ENCODE assay signal across 16 mouse cellular contexts in the genomic region with DNA sequence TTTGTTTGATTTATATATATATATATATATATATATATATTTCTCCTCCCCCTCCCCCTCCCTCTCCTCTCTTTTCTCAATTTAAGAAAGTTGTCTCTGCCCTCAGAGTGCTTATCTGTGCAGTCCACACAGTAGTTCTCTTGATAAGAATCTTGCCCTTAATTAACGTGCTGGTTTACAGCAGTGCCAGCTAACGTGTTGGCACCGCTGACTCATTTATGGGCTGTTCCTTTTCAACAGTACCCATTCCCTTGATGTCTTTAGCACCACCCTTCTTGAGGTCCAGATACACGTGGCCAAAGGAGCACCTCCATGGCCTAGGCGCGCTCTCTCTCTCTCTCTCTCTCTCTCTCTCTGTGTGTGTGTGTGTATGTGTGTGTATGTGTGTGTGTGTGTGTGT. TPM values are rescaled to one million over a fixed set of nuclear protein-coding genes. Genes with fewer than 3 reads are reported as not detected.
DNase-seq lines count a peak whose midpoint lies in the region; ATAC-seq and TF ChIP-seq lines count a peak whose summit lies in the region.
"Had no signal": no experiment of that assay in that cellular context is flagged by ENCODE, and none has a peak within 500 bp of the region (broad histone marks: within the 10 kb centered on the region; RNA-seq: fewer than 3 reads in every experiment).

No protein-coding gene starts in this region.

- ATAC-seq in CD4-positive, CD25-positive, alpha-beta regulatory T cell, adult 4 months: no peak
- peak; percentile 32 to 78; a peak in 3 of 4 replicates for ATAC-seq in hematopoietic stem cell, adult 5-6 weeks (replicated peaks in 1 of 2; ENCODE audit: insufficient read depth in 1 of 2, low FRiP score in 2 of 2, low TSS enrichment in 1 of 2, low read depth in 1 of 2, poor library complexity in 2 of 2, severe bottlenecking in 2 of 2)
- ATAC-seq in liver, embryonic 16.5 days (ENCODE audit: low read depth): peak; percentile 94
- ATAC-seq: activated CD4-positive, CD25-positive, alpha-beta regulatory T cell, adult 4 months; midbrain, embryonic 15.5 days had no signal

- H3K9me3 ChIP-seq in MEL (replicated peaks; ENCODE audit: insufficient read depth, low read length): no peaks in the 10 kb centered on the region
- no peaks in the 10 kb centered on the region for H3K9me3 ChIP-seq in liver, embryonic 16.5 days (replicated peaks; ENCODE audit: control insufficient read depth, low read length)
- H3K9me3 ChIP-seq: kidney, embryonic 15.5 days; midbrain, embryonic 15.5 days had no signal

- DNase-seq in CD4-positive, CD25-positive, alpha-beta regulatory T cell, adult 2 months (ENCODE audit: low read depth, low spot score): peak; percentile 10
- DNase-seq in MEL (ENCODE audit: low read depth, low spot score): peak; percentile 62
- no peak for DNase-seq in natural killer cell, adult 2 months (ENCODE audit: low spot score in 2 of 2)
- no peak for DNase-seq in Muller cell, postnatal 12 days (ENCODE audit: inconsistent ontology term)
- no peak for DNase-seq in spleen, postnatal 14 days (ENCODE audit: low spot score in 2 of 2)
- DNase-seq: cerebellum, adult 8-10 months; lung, postnatal 14 days had no signal

- peaks cover 3 to 39% of the 10 kb centered on the region in 2 experiments for H3K36me3 ChIP-seq in MEL (ENCODE audit: control insufficient read depth in 1 of 2, insufficient read depth in 2 of 2, low read length in 2 of 2)
- peaks cover 6% of the 10 kb centered on the region; the same call in 1 of the 2 replicates for H3K36me3 ChIP-seq in liver, embryonic 16.5 days (ENCODE audit: control insufficient read depth, insufficient read depth)
- H3K36me3 ChIP-seq: kidney, embryonic 15.5 days; midbrain, embryonic 15.5 days had no signal

- no peak overlapping the region for H3K9ac ChIP-seq in MEL (ENCODE audit: control insufficient read depth, low read depth, low read length, poor library complexity, severe bottlenecking)
- H3K9ac ChIP-seq in liver, embryonic 16.5 days (ENCODE audit: low read depth, low read length): no peak overlapping the region
- H3K9ac ChIP-seq: hindbrain, embryonic 14.5 days; kidney, embryonic 15.5 days; limb, embryonic 12.5 days; midbrain, embryonic 15.5 days had no signal

- H3K4me2 ChIP-seq in liver, embryonic 16.5 days (ENCODE audit: low read depth, low read length): peak overlapping the region; percentile 54
- H3K4me2 ChIP-seq: hindbrain, embryonic 14.5 days; kidney, embryonic 15.5 days; limb, embryonic 12.5 days; midbrain, embryonic 15.5 days had no signal

- no peak for TF ChIP-seq RAD21 in MEL (IDR thresholded peaks at IDR 0.05; ENCODE audit: low read depth, low read length)

- TF ChIP-seq CTCF in MEL (IDR thresholded peaks at IDR 0.05 in 2 of 3, conservative IDR thresholded peaks at IDR 0.05 in 1 of 3; ENCODE audit: control insufficient read depth in 1 of 3, insufficient read depth in 1 of 3, low read depth in 2 of 3, low read length in 3 of 3, poor library complexity in 1 of 3, severe bottlenecking in 1 of 3): no peak

- no peaks in the 10 kb centered on the region for H3K27me3 ChIP-seq in MEL (ENCODE audit: control insufficient read depth in 1 of 2, insufficient read depth in 2 of 2, low read length in 2 of 2)
- no peaks in the 10 kb centered on the region for H3K27me3 ChIP-seq in liver, embryonic 16.5 days (ENCODE audit: control insufficient read depth, insufficient read depth, low read depth, low read length)
- H3K27me3 ChIP-seq: kidney, embryonic 15.5 days; limb, embryonic 12.5 days; midbrain, embryonic 15.5 days had no signal

- no peak for TF ChIP-seq POLR2A in MEL (IDR thresholded peaks at IDR 0.05; ENCODE audit: control insufficient read depth in 1 of 2, insufficient read depth in 1 of 2, low read depth in 1 of 2, low read length in 2 of 2, poor library complexity in 1 of 2)

- peaks cover 22% of the 10 kb centered on the region in 2 experiments for H3K4me1 ChIP-seq in MEL (ENCODE audit: control insufficient read depth in 1 of 2, insufficient read depth in 2 of 2, low read length in 2 of 2)
- H3K4me1 ChIP-seq in liver, embryonic 16.5 days (ENCODE audit: control insufficient read depth, low read depth, low read length): peaks cover 28% of the 10 kb centered on the region
- H3K4me1 ChIP-seq: limb, embryonic 12.5 days; midbrain, embryonic 15.5 days had no signal

- 24% methylated on average over 6 of the region's 6 CpGs for WGBS in liver, embryonic 16.5 days (ENCODE audit: insufficient replicate concordance)

- H3K4me3 ChIP-seq in MEL (ENCODE audit: control insufficient read depth in 1 of 2, insufficient read depth in 1 of 2, low read depth in 2 of 2, low read length in 2 of 2): no peak overlapping the region; a peak in 1 of 4 replicates
- no peak overlapping the region for H3K4me3 ChIP-seq in liver, embryonic 16.5 days (ENCODE audit: low read depth, low read length)
- H3K4me3 ChIP-seq: kidney, embryonic 15.5 days; limb, embryonic 12.5 days; midbrain, embryonic 15.5 days had no signal

- TF ChIP-seq EP300 in MEL (IDR thresholded peaks at IDR 0.05; ENCODE audit: low read depth in 1 of 2, low read length in 2 of 2): peak; percentile 72 to 86

- H3K79me2 ChIP-seq in MEL (ENCODE audit: control insufficient read depth, insufficient read depth, low read length, poor library complexity): peaks cover 18% of the 10 kb centered on the region

- peak overlapping the region; percentile 52 for H3K27ac ChIP-seq in MEL (ENCODE audit: control insufficient read depth, low read depth, low read length)
- peak overlapping the region; percentile 91 for H3K27ac ChIP-seq in liver, embryonic 16.5 days (ENCODE audit: low read length)
- H3K27ac ChIP-seq: hindbrain, embryonic 14.5 days; kidney, embryonic 15.5 days; limb, embryonic 12.5 days; midbrain, embryonic 15.5 days had no signal

TF ChIP-seq in MEL, 35 proteins besides CTCF, POLR2A, EP300 and RAD21 (continues in another document):
- TF ChIP-seq TAL1 (IDR thresholded peaks at IDR 0.05; ENCODE audit: low read length) (no peak; the same call in 1 of the 2 replicates), MEF2A (IDR thresholded peaks at IDR 0.05; ENCODE audit: extremely low read depth, insufficient replicate concordance, low read depth, low read length, poor library complexity, severe bottlenecking) (no peak), MXI1 (IDR thresholded peaks at IDR 0.05; ENCODE audit: low read depth, low read length) (peak; percentile 74; the same call in 1 of the 2 replicates), ZNF384 (IDR thresholded peaks at IDR 0.05; ENCODE audit: low read depth, low read length) (no peak), BHLHE40 (IDR thresholded peaks at IDR 0.05; ENCODE audit: borderline replicate concordance, low read depth, low read length) (peak; percentile 74), CHD1 (IDR thresholded peaks at IDR 0.05; ENCODE audit: low read depth, low read length) (no peak), MAZ (IDR thresholded peaks at IDR 0.05; ENCODE audit: low read depth, low read length) (no peak), ZMIZ1 (IDR thresholded peaks at IDR 0.05; ENCODE audit: low read depth, low read length) (no peak), ZC3H11A (IDR thresholded peaks at IDR 0.05; ENCODE audit: low read depth, low read length) (no peak), SIN3A (IDR thresholded peaks at IDR 0.05; ENCODE audit: low read length) (peak; percentile 38; the same call in 1 of the 2 replicates), ETS1 (IDR thresholded peaks at IDR 0.05; ENCODE audit: low read depth, low read length) (peak; percentile 82), GABPA (IDR thresholded peaks at IDR 0.05; ENCODE audit: low read depth, low read length) (no peak), USF2 (IDR thresholded peaks at IDR 0.05; ENCODE audit: borderline replicate concordance in 1 of 2, insufficient read depth in 1 of 2, low read depth in 1 of 2, low read length in 2 of 2) (no peak), MYB (IDR thresholded peaks at IDR 0.05; ENCODE audit: low read depth, low read length) (0 out of 2 replicates have a peak, but pooled peaks have one; percentile 25), E2F4 (IDR thresholded peaks at IDR 0.05; ENCODE audit: borderline replicate concordance, low read depth, low read length) (no peak), TBP (IDR thresholded peaks at IDR 0.05; ENCODE audit: low read depth, low read length) (no peak), USF1 (IDR thresholded peaks at IDR 0.05; ENCODE audit: low read depth, low read length) (no peak)

RNA-seq across cellular contexts. Expression of a gene that starts 14.0 kb away (rescaled TPM):
- polyA plus RNA-seq in CD4-positive, CD25-positive, alpha-beta regulatory T cell, adult 4 months (2017; shearing (Covaris generic)): 1 to 10 TPM; 5.0 to 6.2 TPM
- 22.9 and 24.2 TPM in 2 replicates for total RNA-seq in MEL (2012; rRNA removed)
- 10 to 100 TPM in 1 of 2 experiments, not detected in 1; 42.4 TPM for polyA plus RNA-seq in MEL (2012; ENCODE audit: insufficient read depth in 1 of 2, insufficient read length in 2 of 2, low read depth in 1 of 2, low replicate concordance in 2 of 2, missing spikeins in 1 of 2)
- total RNA-seq in hematopoietic stem cell, adult 5-6 weeks (2017): 29.8 and 31.8 TPM in 2 replicates
- 17.3 and 18.6 TPM in 2 replicates for polyA plus RNA-seq in liver, embryonic 16.5 days (2015; fragmentation: Nextera tagmentation; extraction: Ambion mirVana)

RNA-seq across cellular contexts. Expression of a gene that starts 47.1 kb away (rescaled TPM):
- polyA plus RNA-seq in CD4-positive, CD25-positive, alpha-beta regulatory T cell, adult 4 months (2017; shearing (Covaris generic)): 10 to 100 TPM; 49.4 to 60.6 TPM
- total RNA-seq in MEL (2012; rRNA removed): 37.8 and 44.4 TPM in 2 replicates
- 100 to 1,000 TPM in 1 of 2 experiments, 10 to 100 TPM in 1; 54.2 to 107 TPM for polyA plus RNA-seq in MEL (2012; ENCODE audit: insufficient read depth in 1 of 2, insufficient read length in 2 of 2, low read depth in 1 of 2, low replicate concordance in 2 of 2, missing spikeins in 1 of 2)
- 37.8 and 43.7 TPM in 2 replicates for total RNA-seq in hematopoietic stem cell, adult 5-6 weeks (2017)
- 30.5 and 30.6 TPM in 2 replicates for polyA plus RNA-seq in liver, embryonic 16.5 days (2015; fragmentation: Nextera tagmentation; extraction: Ambion mirVana)

RNA-seq across cellular contexts. Expression of a gene that starts 47.5 kb away (rescaled TPM):
- under 1 TPM in 1 of 2 experiments, not detected in 1; 0.51 TPM for polyA plus RNA-seq in CD4-positive, CD25-positive, alpha-beta regulatory T cell, adult 4 months (2017; shearing (Covaris generic))
- 0.59 and 1.2 TPM in 2 replicates for total RNA-seq in MEL (2012; rRNA removed)
- under 1 TPM in 1 of 2 experiments, not detected in 1; 0.88 TPM for polyA plus RNA-seq in MEL (2012; ENCODE audit: insufficient read depth in 1 of 2, insufficient read length in 2 of 2, low read depth in 1 of 2, low replicate concordance in 2 of 2, missing spikeins in 1 of 2)
- total RNA-seq in hematopoietic stem cell, adult 5-6 weeks (2017): 3.0 and 3.8 TPM in 2 replicates
- polyA plus RNA-seq in liver, embryonic 16.5 days (2015; fragmentation: Nextera tagmentation; extraction: Ambion mirVana): 0.26 and 0.41 TPM in 2 replicates
- polyA plus RNA-seq: activated CD4-positive, CD25-positive, alpha-beta regulatory T cell, adult 4 months had no signal

RNA-seq across cellular contexts. Expression of a gene that starts 57.4 kb away (rescaled TPM):
- polyA plus RNA-seq in CD4-positive, CD25-positive, alpha-beta regulatory T cell, adult 4 months (2017; shearing (Covaris generic)): under 1 TPM; 0.33 to 0.67 TPM
- total RNA-seq in MEL (2012; rRNA removed): 0.26 and 0.62 TPM in 2 replicates
- polyA plus RNA-seq in MEL (2012; ENCODE audit: insufficient read depth in 1 of 2, insufficient read length in 2 of 2, low read depth in 1 of 2, low replicate concordance in 2 of 2, missing spikeins in 1 of 2): under 1 TPM in 1 of 2 experiments, not detected in 1; 0.72 TPM
- total RNA-seq in hematopoietic stem cell, adult 5-6 weeks (2017): 1.1 TPM in 1 of 2 replicates, not detected in the other
- polyA plus RNA-seq in liver, embryonic 16.5 days (2015; fragmentation: Nextera tagmentation; extraction: Ambion mirVana): 0.12 and 0.13 TPM in 2 replicates
- polyA plus RNA-seq: neural tube, embryonic 11.5 days had no signal

Comparison
In these comparisons a context has a peak if more than half of its experiments do, and no peak if none do; other contexts are left out.
1. DNase-seq: peak in CD4-positive, CD25-positive, alpha-beta regulatory T cell, adult 2 months (single experiment) and MEL (single experiment); none in natural killer cell, adult 2 months (0 of 2), Muller cell, postnatal 12 days (single experiment) and spleen, postnatal 14 days (0 of 2).